Mouse (Mus musculus) left cerebral cortex, adult 8-10 months (tissue): ENCODE results near the gene Cish. TPM values are rescaled to one million over a fixed set of nuclear protein-coding genes. Genes with fewer than 3 reads are reported as not detected.

ENCODE experiments used
- DNase-seq, 2 experiments: peaks; one replicate each; pipeline ENCODE4 v3.0.0; 2022; ENCODE audit warnings: low spot score in 2 of 2
- total RNA-seq, 4 experiments: library from RNA; stranded (reverse); gene quantifications; 2 replicates each; pipeline ENCODE4 v1.2.4; 2022

The Cish gene
- total RNA-seq, 4 experiments from 2014 or later: 7.2 to 12.2 (median 9.2) TPM

DNA sequence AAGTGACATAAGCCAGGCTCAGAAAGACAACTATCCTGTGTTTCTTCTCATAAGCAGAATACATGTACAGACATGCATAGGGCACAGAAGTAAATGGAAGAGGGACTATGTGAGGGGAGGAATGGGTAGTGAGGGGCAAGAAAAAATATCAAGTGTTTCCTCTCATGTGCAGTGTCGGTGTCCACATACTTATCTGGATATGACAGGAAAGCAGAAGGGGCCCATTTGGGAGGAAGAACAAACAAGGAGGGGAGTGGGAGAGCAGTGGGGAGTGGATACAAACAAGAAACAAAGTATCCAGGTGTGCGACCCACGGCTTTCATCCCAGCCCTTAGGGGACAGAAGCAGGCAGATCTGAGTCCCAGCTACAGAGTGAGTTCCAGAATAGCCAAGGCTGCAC is 18.1 kb downstream of the Cish start:
- no peak for DNase-seq

DNA sequence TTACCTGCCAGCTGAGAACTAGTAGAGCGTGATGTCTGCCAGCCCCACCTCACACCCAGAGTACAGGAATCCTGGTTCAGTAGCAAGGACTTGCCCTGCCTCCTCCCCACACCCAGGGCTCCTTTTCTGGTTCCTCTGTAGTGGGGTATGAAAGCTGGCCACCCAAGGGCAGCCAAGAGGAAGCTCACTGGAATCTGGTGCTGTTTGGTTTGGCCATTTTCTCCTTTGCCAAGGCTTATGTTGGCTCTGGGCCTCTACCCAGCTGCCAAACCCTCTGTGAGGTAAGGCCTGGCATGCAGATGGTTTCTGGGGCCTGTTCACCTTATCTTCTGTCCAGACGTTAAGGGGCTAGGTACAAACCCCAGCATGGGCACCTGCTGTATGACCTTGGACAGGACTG is 20.0 kb downstream of the Cish start:
- no peak for DNase-seq

DNA sequence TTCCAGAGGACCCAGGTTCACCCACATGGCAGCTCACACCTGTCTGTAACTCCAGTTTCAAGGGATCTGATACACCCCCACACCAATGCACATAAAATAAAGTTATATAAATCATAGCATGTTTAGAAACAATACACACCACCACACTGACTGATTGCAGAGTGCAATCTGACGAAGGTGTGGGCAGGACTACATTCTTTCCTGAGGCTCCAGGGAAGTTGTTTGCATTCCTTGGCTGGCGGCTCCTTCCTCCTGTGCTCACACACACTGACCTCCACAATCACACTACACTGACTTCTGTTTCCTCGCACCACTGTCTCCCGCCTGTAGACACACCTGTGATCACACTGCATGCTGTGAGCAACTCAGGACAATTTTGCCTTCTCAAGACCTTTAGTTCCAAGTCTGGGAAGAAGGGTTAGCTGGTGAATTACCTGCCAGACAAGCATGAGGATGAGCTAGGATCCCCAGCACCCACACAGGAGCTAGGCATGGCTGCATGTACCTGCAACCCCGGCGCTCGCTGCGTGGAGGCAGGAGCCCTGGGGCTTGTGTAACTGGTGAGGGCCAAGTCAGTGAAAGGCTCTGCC is 26.7 kb downstream of the Cish start:
- DNase-seq: no peak

DNA sequence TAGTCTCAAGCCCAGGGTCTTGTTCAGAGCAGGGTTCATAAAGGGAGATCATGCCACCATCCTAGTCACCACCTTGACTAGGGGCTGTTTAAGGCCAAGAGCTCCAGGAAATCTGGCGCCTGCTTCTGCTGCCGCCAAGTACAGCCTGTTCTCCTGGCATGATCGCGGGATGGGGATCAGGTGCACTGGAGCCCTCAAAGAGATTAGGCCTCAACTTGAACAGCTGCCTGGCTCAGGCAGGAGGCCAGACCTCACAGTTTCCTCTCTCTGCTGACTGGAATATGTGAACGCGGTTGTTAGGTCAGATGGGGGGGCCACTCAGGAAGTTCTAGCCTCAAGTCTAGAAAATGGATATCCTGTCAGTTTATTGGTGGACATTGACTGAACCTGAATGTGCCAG is 27.7 kb downstream of the Cish start:
- no peak for DNase-seq

DNA sequence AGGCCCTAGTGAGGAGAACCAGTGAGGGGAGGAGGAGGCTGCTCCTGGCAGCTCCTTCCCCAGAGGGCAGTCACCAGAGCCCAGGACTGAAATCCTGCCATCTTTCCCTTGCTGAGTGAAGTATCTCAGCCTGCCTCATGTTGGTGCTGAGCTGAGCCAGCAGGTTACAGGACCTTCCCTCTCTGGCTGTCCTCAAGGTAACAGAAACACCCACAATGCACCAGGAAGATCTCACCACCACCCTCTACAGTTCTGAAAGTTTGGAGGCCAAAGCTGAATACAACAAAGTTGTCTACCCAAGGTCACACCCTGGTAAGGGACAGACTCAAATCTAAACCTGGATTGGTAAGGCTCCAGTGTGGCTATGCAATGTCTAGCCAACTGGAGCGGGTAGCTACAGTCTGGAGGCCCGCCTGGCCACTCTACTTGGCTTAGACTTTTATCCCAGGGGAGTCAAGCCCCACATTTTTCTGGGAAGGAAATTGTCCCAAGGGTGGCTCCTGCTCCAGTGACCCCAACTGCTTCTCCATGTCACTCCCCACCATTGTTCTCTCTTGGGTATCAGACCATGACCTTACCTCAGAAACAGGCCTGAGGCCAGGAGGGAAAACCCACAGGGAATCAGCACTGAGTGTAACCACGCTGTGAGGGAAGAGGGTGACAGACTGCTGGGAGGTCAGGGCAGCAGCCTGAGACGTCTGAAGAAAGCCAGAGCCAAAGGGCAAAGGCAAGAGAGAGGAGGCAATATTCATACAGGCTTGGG is 29.2 kb downstream of the Cish start:
- no peak for DNase-seq

DNA sequence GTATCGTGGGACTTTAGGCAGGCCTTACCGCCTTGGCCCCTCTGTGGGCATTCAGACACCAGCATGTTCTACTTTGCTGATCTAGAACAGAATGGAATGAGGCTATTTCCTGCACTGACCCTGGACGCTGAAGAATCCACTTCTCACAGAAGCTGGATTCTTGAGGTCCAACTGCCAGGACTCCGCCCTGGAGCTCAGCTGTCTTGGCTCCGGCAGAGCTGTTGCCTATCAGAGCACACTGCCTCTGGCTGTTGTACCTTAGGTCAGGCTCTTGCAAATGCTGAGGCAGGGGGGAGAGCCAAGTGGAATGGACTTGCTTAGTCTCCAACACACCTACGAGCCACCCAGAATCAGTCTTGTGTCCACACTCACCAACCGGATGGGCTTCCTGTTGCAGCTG is 30.1 kb downstream of the Cish start:
- no peak for DNase-seq

DNA sequence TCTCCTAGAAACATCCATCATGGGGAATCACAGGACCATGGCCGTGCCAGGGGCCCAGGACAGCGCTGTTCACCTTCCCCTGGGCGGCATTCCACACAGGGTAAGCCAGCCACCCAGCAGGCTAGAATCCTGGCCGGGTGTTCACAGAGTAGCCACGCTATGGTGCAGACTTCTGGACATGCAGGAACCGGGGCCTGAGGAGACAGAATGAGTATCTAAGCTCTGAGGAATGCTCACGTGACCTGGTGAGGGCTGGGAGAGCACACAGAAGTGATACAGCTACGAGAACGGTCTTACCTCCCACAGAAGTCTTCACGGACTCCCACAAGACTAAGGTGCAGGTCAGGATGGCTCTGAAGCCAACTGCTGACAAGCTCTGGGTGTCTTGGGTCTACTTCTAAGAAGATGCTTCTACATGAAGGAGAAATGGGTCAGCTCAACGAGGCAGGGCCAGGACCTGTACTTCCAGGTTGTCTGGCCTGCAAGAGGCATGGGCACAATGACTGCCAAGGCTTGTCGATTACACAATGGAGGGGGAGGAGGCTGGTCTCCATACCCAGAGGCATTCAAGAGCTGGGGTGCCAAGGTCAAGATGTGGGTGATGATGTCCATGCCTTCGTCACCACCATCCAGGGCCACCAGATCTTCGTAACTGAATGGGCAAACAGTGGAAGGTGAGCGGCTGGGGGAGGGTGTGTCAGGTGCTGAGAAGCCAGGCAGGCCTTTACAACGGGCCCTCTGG is 32.2 kb downstream of the Cish start:
- no peak for DNase-seq

DNA sequence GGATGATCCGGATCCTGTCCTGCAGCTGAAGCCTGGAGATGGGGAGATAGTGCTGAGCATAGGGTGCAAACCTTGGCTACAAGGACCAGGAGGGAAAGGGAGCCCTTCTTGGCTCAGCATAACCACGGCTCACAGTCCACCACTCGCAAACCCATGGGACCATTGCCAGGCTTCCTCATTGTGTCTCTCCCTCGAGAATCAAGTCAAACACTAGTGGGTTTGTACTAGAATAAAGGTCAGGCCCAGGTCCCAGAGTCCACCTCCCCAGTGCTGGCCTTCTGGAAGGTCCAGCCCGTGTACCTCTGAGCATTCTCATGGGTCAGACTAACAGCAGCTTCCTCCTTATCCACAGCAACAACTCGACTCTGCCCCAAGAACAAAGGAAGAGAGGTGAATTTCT is 35.0 kb downstream of the Cish start:
- no peak for DNase-seq

DNA sequence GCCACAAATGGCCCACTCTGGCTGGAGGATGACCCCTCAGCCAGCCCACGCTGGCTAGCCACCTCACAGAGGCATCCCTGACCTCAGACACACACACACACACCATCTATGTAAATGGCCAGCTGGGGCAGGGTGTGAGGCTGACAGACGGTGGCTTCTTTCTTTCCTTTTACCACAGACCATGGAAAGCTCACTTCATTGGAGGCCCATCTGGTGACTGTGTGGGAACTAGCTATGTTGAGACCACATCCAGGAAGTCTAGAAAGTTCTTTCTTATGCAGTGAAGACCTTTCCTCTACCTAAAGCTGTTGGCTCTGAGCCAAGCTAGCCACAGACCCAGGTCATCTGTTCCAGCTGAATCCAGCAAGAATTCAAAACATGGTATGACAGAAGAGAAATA is 37.9 kb downstream of the Cish start:
- no peak for DNase-seq

DNA sequence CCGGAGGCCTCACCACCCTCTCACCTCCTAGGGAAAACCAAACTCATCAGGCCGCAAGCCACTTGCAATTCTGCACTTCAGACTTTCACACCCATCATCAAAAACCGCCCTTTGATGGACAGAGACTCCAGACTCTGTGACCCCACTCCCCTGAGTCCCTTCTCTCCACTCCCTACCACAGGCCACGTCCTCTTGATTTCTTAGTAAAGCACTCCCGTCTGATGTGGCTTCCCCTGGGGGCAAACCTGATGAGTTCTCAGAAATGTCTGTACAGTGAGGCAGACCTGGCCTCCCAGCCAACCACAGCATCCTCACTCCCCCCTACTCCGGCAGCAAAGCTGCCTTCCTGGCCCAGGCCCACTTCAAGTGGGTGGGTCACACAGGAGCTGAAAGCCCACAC is 38.5 kb downstream of the Cish start:
- DNase-seq: no peak

DNA sequence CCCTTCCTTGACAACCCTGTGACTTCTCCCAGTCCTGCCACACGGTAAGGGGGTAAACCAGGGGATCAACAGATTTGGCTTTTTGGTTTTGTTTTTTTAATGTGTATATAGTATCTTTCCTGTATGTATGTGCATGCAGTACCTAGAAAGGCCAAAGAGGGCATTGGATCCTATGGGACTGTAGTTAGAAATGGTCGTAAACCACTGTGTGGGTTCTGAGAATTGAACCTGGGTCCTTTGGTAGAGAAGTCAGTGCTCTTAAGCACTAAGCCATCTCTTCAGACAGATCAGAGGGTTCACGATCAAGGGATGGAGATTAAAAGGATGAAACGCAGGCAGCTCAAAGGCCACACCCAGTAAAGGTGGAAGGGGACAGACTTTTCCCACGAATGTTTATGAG is 39.2 kb downstream of the Cish start:
- no peak for DNase-seq

DNA sequence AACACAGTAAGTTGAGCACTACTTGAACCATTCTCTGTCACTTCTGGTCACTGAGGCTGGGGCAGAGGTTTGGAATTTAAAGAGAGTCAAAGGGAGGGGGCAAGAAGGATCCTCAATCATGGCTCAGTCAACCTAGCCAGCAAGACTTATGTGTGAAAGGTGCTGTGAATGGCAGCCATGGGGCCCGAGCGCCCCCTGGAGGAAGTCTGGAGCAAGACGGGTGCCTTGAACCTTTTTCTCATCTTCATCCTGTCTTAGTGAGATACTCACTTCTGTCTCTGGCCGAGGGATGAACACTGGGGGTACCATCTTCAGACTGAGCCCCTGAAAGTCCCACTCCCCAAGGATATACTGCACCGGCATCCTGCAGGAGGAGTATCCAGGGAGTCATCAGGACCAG is 40.1 kb downstream of the Cish start:
- peak in 1 of 2 experiments; percentile 60 for DNase-seq

DNA sequence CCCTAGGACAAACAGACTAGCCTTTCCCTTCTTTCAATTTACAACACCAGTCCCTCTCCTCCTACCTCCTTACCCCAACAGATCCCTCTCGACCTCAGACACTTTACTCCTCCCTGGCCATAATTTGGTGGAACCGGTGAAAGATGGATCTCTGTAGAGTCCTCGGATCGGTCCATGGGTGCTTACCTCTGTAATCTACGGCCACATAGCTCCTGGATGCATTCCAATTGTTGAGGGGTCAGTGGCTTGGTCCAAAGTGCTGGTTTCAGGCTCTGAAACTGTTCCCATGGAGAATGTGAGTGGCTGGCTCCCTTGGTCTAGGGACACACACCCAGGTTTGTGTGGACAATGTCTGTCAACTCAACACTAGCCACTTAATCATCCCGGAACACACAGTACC is 40.6 kb downstream of the Cish start:
- DNase-seq: no peak

DNA sequence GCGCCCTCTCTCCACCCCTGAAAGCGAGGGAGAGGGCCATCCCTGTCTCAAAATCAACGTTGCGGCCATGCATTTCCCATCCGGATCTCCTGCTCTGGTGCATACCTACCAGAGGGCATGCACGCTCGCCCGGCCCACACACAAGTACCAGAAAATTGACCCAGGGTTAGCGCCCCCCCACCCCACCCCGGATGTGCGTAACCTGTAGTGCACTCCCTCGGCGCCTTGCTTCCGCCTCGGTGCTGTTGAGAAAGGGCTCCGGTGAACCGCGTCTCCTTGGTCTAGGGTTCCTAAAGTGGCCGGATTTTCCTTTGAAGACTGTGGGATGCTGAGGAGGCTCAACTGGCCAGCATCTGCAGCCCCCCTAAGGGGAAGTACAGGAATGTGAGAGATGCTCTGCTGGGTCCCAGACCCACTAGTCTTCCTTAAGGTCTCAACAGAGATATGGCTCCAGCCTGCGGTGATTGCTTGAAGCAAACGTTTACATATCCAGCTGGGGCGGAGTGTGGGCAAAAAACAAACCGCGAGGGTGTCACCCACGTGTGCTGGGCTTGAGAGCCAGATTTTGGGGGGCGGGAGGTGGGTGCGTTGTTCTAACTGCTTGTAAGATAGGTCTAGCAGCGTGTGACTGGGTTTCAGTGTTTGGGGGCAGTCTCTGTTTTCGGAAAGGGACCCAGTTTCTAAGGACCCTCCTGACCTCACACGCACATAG is 42.5 kb downstream of the Cish start, which contains the start of gene Hemk1:
Gene Hemk1 (minus strand): TSS at position 179 of the 712 bp plus-strand sequence.
- peak; percentile 63 to 71 for DNase-seq

DNA sequence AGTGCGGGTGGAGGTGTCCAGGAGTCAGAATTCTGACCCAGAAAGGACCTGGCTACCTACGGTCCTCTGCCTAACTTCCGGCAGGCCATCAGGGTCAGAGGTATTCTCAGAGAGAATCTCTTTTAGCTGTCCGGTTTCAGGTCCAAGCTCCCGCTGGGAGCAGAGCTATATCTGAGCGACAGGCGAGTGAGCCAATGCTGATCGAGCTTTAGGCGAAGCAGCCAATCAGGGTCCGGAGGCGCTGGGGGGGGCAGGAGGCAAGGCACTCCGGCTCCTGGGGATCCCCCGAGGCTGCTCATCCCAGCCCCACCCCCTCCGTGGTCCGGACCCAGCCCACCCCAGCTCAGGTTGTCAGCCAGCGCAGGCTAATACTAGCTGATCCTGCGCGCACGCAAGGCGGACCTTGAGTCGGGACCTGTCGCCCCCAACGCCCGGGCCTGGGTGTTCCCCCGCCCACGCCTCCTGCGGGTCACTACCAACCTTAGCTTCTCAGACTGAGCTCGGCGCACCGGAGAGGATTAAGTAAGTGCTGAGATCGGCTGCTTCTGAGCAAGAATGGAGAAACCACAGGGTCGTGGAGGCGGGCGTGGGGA is 44.5 kb downstream of the Cish start, which contains the start of gene 6430571L13Rik:
Gene 6430571L13Rik (plus strand): TSS at position 336 of the 593 bp plus-strand sequence.
- peak; percentile 87 to 89 for DNase-seq

DNA sequence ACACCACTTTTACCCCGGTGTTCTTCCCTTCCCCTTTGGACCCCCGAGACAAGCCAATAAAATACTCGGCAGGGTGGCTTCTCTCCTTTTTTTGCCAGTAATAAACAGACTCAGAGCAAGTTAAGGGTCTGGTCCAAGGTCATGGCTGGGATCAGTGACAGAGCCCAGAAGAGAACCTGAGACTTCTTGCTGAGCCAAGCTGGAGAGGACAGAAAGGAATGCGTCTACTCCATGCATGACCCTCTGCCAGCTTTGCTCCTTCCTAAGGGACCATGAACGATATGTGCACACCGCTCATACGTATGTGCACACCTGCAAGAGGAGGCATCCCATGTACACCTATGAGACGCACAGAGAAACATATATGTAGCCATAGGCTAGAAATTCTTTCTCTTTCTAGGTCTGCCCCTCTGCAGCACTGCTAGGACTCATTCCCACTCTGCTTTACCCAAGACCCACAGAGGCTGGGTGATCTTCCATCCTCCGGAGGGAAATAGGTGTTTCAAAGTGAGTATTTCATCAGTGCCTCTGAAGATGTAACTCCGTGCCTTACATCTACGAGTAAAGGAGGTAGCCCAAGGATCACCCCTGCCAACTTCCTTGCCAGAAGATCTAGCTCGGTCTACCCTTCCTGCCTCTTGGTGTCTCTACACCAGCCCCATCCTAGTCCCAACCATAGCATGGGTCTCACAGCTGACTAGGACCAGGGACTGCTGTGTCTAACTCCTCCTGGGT is 45.3 kb downstream of the Cish start:
- DNase-seq: no peak

DNA sequence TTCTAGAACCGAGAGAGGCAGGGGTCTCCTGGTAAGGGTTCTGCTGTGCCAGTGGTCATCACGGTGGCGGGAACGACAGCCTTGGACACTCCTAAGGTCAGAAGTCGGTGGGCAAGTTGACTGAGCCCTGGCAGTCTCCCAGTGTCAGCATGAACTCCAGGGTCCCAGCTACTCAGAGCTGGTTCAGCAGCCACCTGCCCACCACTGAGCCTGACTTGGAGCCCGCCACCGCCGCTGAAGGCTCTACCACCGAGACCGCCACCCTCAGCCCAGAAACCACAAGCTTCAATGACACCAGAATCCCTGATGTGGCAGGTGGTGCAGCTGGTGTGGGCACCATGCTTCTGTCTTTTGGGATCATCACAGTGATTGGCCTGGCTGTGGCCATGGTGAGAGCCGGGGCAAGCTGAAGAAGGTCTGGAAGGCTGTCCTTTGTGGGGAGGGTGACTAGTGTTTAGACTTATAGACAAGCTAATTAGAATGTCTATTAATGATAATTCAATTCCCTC is 46.4 kb downstream of the Cish start:
- DNase-seq: no peak

DNA sequence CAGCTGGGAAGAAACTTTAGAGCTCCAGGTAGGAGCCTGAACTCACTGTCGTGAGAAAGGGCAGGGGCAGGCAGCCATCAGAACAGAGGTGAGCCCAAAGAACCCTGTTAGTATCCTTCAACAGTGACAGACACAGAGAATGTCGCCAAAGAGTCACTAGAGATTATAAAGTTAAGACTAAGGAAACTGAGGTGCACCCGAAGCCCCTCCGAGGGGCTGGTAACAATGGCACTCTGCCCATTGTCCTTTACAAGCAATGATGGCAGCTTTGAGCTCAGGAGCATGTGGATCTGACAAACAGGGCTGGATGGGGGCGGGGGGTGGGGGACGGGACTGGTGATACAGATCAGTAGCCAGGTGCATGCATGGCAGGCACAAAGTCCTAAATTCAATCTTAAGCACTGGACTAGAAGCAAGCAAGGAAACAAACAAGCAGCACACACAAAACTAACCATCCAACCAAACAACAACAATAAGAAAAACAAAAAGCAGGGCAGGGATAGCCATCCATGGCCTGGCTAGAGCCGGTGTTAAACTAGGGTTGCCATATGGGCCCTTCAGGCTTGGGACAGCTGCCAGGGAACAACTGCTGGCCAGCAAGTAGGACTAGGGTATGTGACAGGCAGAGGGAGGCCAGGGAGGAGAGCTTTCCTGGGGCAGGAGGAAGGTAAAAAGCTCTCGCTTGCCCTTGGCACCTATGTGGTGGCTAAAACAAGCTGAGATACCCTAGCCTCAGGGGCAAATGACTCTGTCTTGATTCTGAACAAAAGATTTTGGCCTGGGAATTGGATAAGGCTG is 47.5 kb downstream of the Cish start:
- no peak for DNase-seq

DNA sequence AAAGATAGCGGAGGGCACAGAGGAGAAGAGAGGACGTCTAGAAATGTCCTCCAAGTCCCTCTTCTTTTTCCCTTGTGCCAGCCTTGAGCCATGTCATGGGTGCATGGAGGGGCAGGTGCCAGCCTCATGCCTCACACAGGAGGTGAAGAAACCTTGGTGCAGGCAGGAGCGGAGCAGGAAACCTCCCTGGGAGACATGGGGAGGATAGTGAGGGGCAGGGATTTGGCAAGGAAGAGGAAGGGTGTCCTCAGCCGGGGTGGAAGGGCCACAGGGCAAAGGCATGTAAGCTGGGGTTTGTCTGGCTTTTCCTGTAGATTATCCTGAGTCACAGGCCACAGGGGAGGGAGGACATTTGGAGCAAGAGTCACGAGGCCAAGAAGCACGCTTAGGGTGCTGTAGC is 48.2 kb downstream of the Cish start:
- DNase-seq: no peak

DNA sequence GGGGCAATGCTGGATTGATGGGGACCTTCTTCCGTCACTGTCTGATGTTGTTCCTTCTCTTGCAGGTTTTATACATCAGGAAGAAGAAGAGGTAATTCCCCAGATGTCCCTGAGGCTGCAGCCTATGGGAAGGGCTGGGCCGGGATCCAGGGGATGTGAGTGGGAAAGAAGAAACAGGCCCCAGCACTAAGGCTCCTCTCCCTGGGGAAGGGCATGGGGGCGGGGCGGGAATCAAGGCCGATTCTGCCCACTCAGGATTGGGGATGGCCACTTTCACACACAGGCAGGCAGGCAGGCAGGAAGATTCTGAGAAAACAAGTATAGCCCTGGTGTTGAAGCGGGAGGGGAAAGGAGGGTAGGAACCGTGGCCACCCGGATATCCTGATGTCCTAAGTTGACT is 50.3 kb downstream of the Cish start:
- no peak for DNase-seq
